Mouse (Mus musculus) layer of hippocampus, adult 8-10 months (tissue): ENCODE measurements at regions not wholly inside any gene's neighbourhood (a gene's known extent, or its start where the extent isn't known, plus 50 kb on each side); places are given as distances from the start of the nearest gene placed in this dataset.

Experiments used
- DNase-seq, 2 experiments: peaks; one replicate each; pipeline ENCODE4 v3.0.0; 2022; ENCODE audit warnings: low spot score in 2 of 2

DNA sequence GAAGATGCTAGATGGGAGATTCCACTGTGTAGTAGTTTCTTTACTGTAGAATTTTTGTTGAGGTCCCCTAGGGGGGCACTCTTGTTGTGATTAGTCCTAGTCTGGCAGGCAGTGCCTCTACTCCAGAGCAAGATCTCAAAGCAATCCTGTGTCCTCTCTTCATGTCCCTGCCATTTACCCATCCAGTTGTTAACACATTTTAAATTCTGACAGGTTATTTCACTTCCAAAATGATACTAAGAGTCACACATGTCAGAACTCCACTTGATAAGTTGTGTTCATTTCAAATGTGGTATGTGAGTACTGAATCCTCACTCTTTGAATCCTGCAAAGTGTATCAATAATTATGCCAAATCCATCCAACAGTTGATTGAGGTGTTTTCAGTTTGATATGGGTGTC lies 530.6 kb downstream of the Prkd1 start:
- DNase-seq = no peak

DNA sequence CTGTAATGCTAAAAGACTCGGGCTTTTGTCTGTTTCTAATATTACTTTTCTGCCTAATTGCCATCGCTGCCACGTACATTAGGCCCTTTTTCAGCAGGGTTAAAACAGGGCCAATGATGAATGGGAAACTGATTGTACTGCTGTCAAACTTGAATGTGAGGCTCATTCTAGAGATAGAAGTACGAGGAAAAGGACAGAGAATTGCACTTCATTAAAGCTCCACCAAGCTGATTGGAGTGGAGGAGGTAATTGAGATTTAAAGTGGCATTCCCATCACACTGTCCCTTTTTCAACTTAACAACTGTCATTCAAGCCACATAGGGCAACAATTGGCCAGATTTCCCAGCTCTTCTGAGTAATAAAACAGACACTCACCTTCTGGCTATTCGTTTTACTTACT lies 526.8 kb downstream of the Prkd1 start:
- DNase-seq = no peak

DNA sequence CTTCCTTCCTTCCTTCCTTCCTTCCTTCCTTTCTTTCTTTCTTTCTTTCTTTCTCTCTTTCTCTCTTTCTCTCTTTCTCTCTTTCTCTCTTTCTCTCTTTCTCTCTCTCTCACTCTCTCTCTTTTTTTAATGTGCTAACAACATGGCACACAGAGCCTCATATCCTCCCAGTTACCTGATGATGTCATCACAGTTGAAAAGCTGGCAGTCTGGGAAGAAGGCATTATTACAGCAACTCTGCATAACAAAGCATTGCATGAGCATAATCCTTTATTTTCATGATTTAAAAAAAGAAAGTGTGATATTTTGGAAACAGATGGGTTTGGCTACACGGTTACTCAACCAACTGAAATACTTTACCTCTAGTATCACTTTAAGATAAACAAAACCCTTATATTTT lies 525.9 kb downstream of the Prkd1 start:
- no peak for DNase-seq

DNA sequence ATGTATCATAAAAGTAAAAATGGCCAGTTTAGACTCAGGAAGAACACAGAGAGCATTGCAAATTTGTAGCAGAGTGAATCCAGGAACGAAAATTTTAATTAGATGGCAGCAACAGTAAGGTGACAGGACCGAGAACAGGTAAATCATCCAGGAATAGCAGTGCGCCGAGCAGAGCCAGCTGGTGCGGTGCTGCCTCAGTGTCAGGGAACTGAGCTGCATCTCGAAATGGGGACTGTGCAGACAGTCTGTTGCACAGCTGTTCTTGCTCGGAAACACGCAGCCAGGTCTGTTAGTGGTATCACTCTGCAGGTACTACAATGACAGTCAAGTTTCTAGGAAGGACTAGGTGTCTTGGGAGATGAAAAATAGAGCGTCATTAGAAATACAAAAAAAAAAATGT lies 490.8 kb downstream of the Prkd1 start:
- DNase-seq = peak; percentile 21 to 24

DNA sequence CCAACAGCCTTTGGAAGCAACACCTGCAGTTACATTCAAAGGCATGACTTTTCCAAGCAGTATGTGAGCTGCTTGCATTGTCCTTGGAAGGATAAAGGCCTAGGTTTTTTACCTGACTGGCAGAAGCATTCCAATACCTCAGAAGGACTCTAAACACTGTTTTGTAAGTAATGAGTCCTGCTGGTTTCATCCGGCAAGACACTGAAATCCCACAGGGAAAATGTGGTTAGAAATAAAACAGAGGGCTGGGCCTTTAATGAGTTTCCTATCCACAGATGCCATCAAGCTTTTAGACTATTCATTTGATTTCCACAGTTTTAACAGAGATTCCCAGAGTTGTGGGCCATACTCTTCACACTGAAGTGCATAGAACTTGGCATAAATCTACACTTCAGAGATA lies 461.6 kb downstream of the Prkd1 start:
- DNase-seq = no peak

DNA sequence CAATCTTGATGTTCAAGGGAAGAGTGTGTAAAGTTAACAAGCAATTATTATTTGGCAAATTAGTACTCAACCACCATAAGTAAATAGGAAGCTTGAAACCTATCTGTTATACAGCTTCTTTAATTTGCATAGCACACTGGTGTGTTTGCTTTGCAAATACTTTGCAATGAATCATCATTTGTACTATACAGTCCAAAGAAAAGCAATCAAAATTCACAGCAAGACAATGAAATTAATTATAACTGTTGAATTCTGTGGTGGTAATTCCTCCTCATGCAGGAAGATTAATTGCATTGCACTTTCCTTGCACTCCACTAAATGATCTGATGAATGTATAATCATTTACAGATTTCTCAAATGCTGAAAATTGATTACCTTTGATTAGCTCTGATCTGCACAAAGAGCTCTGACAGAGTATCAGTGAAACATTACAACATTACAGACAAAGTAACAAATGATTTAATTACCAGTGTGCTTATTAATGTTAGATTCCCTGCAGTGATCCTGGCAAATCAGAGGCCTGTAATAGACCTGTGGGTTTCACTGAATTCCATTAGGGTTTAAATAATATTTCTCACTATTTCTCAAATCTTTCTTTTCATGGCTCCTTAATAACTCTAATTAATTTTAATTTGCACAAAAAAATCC lies 457.9 kb downstream of the Prkd1 start:
- DNase-seq = no peak

DNA sequence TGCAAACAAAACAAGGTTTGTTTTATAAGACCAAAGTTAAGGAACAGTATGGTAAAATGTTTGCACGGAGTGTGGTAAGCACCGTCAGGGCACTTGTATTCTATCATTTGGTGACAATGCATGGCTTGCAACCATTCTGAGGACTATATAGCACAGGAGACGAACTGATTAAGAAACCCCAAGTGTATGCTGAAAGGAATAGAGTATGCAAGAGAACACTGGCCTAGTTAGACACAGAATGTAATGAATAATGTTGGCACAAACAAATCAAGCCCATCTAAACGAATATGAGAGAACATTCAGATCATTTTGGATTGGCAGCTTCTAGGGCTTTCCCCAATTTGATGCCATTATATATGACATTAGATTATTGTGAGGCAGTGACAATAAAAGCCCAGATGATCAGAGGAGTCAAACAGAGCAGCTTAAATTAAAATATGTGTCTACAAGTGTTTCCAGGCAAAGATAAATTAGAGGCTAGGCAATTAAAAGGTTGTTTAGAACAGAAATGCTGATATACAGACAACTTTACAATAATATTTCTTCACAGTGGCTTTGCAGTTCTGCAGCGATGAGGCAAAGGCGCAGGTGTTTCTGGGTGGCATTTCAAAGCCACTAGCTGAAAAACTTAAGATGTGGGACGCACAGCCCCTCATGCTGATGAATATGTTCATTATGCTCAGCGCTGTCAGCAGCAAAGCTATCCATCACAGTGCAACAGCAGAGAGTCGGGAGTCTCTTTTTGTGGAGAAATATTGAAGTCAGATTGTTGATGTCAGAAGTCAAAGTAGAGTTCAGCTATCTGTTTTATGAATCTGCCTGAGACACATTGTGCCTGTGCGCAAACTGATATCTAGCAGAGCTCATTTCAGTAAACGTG lies 456.9 kb downstream of the Prkd1 start:
- no peak for DNase-seq

DNA sequence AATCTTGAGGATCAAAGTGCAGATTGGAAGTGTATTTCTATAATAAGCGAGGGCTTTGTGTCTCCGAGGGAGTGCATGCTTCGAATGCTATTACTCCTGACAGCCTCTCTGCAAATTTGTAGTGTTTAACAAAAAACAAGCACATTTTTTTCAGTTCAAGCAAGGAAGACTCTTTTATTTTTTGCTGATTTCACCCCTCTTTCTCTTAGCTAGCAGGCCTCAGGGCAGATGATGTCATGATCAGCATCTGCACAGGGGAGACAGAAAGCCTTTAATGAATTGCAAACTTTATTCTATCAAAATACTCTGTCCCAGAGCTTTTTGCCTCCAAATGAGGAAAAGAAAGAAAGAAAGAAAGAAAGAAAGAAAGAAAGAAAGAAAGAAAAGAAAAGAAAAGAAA lies 455.4 kb downstream of the Prkd1 start:
- DNase-seq = no peak

DNA sequence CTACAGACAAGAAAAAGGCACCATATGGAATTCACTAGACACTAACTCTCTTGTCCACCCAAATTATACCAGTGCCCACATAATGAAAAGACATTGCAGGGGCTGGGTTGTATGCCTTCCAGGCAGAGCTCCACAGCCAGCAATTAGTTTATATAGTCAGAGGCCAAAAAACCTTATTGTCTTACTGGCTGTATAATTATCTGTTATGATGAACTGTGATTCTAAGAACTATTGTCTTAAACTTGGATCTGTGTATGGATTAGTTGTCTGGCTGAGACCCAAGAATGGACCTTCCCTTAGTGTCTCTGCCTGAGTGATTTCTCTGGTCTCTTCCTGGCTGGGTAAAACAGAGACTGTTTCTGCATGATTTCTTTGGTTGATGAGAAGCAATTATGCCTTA lies 454.2 kb downstream of the Prkd1 start:
- no peak for DNase-seq

DNA sequence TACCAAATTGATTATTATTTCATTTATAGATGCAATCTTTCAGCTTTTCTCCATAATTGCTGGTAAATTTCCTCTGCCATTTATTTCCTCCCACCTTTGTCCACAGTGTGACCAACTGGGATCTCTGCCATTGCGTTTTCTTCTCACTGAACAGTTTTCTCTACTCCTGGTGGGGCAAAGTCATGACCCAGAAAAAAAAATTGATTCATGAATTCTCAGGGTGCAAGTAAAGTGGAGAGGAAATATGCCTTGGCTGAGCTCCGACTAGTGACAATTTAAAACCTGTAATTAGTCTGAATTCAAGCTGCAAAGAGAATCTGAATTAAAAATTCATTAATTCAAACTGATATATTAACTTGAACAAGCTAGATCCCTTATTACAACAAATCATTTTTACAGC lies 452.6 kb downstream of the Prkd1 start:
- no peak for DNase-seq

DNA sequence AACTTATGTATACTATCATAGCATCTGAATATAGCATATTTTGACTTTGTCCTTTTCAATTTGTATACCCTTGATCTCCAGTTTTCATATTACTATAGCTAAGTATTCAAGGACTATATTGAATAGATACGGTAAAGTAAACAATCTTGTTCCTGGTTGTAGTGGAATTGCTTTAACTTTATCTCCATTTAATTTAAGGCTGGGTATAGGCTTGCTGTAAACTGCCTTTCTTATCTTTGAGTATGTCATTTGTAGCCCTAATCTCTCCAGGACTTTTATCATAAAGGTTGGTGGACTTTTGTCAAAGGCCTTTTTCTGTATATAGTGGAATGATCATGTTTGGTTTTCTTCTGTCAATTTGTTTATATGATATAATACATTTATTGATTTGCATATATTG lies 407.8 kb downstream of the Prkd1 start:
- no peak for DNase-seq

DNA sequence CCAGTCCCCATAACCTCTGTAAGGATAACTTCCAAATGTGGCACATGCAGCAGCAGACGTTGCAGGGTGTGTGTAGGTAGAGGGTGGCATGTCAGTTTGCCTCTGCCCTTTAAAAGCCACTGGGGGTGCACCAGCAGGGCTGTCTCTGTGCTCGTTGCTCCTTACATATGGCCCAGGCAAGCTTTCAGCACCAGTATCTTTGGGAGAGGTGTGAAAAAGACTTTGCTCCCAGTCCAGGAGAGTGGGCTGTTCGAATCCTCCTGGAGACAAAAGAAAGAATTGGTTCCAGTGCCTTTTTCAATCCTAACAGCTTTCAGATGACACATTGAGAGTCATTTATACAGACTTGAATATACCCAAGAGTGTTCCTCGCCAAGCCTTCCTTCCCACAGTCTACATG lies 390.0 kb downstream of the Prkd1 start:
- DNase-seq = peak in 1 of 2 experiments; percentile 4

DNA sequence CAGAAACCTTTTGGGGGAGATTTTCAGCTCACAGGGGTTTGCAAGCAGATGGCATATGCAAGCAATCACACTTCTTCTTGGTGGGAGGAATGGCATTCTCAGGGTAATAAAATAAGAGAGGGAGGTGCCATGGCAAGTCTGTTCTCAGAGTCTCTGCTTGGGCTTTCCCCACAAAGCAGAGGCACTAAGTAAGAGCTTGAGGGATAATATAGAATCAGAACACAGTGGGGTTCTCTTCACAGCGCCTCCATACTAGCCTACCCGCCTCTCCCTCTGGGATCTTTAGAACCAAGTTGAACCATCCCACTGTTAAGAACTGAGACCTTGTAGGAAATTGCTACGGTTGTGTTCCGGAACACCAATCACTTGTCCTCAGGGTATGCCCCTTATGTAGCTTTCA lies 387.8 kb downstream of the Prkd1 start:
- no peak for DNase-seq

DNA sequence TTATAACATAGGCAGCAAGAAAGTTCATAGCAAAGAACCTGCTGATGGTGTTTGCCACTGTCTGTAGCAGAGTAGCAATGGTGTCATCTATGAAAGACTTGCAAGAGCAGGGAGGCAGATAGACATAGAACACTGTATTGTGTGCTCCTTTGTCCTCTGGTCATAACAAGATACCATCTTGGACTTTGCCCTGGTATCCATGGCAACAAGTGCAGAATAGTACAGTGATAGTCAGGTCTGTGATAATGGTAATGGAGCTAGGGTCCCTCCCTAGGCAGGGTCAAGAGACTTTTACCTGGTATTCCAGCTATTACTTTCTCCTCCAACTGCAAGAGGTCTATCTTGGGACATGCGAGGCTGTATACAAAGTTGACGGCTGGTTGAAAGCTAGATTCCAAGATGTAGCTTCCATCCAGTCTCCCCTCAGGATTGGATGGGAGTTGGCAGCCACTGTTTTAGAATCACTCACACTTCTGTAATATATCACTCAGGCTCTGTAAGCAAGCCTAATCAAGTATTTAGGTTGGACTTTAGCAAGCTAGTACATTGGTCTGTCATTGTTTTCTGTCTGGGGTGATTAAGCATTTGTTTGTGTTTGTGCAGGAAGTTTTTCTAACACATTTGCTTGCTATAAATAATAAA lies 375.5 kb downstream of the Prkd1 start:
- DNase-seq = no peak

DNA sequence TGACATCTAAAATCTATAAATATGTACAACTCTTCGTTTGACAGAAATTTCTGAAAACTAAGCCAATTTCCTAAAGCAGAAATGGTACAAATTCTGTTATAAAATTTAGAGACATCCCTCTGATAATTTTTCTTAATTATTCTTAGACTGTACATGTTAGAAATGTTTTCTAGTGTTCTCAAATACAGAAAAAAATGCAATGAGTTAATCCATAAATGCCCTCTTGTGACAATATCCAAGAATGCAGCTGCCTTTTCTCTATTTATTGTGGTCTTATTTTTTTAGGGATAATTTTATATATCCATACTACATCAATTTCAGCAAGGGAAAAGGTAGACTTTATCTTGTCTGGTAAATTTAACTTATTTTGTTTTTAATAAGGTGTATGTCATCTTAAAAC lies 367.3 kb downstream of the Prkd1 start:
- no peak for DNase-seq
